Mouse (Mus musculus) megakaryocyte progenitor cell, adult 5-6 weeks (primary cell): ENCODE measurements around the gene Nedd8. TPM values are rescaled to one million over a fixed set of nuclear protein-coding genes. Genes with fewer than 3 reads are reported as not detected.

Experiments used
- ATAC-seq: replicated peaks from 2 replicates; pipeline ENCODE4 v1.8.0; 2016; ENCODE audit warnings: mild to moderate bottlenecking, moderate TSS enrichment, inconsistent platforms; ENCODE audit not compliant: poor library complexity
- total RNA-seq, 2 experiments: library from RNA; stranded (forward) in 1 of 2; stranded (reverse) in 1 of 2; fragments of 157-497, 149-512 nt in 1 of 2; fragments of 200-1000 nt in 1 of 2; gene quantifications; 2 replicates each; pipeline versions ENCODE4 v1.2.3 to v1.2.4; 2015 to 2017

Nedd8 gene
- total RNA-seq, 2 experiments from 2014 or later = 258 to 491 TPM

DNA sequence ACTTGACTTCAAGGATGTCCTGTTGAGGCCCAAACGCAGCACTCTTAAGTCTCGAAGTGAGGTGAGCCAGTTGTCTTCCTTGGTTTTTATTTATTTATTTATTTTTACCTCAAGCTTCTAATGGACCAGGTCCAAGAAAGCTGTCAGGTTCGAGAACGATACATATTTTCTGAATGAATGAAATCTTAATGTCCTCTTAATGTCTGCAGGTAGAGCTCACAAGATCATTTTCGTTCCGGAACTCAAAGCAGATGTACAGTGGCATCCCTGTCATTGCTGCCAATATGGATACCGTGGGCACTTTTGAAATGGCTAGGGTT, 777 bp upstream of the Nedd8 start:
- ATAC-seq = no peak

DNA sequence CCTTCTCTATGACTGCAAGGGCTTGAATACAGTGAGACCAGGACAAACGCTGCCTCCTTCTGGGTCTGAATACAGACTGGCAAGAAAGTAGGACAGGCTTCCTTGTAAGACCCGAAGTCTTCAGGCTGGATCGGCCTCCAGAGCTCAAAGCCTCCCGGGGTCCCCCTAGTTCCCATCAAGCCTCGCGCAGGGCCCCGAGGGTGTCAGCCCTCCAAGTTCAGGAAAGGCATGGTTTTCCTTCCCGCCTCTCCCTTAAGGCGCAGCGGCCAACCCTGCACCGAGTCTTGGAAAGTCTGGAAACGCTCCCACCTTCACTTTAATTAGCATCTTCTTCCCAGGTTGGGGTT, 465 bp downstream of the Nedd8 start:
- ATAC-seq = no peak

DNA sequence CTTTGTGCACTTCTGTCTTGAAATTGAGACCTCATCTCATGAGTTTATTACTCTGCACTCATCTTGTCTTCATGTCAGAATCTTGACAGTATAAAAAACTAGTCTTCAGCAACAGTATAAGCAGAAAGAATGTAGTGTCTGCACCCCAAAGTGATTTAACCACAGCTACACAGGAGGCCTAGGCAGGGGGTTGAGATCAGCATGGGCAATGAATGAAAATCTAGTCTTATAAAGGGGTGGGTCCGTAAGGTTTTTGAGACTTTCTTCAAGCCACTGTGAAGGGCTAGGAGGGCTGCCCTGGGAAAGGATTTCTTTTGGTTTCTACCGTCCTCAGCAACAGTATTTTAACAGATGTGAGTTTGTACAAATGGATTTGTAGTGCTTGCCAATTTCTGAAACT, 11.3 kb downstream of the Nedd8 start:
- no peak for ATAC-seq

DNA sequence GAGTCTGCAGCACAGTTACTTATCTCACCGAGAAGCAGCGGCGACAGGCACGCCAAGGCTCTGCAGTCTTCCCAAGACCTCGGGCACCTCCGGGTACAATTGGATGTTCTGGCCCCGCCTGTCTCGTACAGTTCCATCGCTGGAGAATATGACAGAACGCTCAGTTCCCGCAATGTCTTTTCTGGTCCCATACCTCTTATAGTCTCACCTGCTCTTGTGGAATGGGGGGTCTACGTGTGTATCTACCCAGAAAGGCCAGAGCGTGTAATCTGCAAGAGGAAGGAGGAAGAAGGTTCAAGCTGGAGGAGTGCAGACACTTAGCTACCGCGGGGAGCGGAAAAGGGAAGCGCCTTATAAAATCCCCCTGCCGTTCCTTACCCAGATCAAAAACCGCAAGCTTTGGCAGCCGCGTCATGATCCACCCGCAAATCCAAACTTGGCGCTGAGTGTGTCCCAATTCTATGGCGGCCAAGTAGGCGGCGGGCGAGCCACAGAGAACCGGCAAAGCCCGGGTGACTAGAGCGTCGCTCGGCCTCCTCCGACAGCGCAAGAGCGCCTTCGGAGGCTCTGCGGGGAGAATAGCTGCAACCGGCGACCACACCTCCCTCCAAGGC, 11.9 kb downstream of the Nedd8 start, which contains the start of gene Mdp1:
Gene Mdp1, minus strand, starts transcription at position 549 of the 614 bp plus-strand sequence.
- peak; percentile 98 for ATAC-seq

GRCm38 (mm10) chr14:55658011-55658410, 13.9 kb downstream of the Nedd8 start:
- no peak for ATAC-seq

GRCm38 (mm10) chr14:55656935-55657334, 15.0 kb downstream of the Nedd8 start:
- no peak for ATAC-seq

DNA sequence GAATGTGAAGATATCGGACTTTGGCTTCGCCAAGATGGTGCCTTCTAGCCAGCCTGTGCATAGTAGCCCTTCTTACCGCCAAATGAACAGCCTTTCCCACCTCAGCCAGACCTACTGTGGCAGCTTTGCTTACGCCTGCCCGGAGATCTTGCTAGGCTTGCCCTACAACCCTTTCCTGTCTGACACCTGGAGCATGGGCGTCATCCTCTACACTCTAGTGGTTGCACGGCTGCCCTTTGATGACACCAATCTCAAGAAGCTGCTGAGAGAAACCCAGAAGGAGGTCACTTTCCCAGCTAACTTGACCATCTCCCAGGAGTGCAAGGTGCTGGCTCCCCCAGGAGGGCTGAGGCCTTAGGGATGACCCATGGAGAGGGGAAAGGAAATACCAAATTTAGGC, 20.4 kb downstream of the Nedd8 start:
- no peak for ATAC-seq

DNA sequence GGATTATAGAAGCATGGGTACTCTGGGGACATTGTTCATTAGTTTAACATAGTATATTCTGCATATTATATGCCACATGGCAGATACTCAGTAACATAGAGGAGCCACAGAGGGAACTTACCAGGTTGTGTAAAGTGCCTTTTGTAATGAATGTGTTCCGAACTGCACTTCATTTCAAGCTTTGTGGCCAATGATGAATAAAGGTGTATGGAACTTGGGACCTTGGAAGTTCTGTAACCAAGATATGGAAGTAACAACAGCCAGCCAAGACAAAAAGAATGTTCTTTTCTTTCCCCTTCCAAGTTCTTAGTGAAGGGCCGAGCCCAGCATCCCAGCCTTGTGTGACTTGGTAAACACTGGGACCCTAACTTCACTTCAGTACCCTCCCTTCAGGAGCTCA, 22.0 kb downstream of the Nedd8 start, which contains the start of gene Tssk4:
Gene Tssk4, plus strand, starts transcription at position 301 of the 400 bp plus-strand sequence.
- no peak for ATAC-seq

- ATAC-seq = no peak
These were observed 27.5 kb downstream of the Nedd8 start for GRCm38 (mm10) chr14:55644261-55644888.

GRCm38 (mm10) chr14:55643060-55643907, 28.6 kb downstream of the Nedd8 start, which contains the start of gene Tm9sf1:
Tm9sf1 (minus strand) TSS chr14:55643806.
- ATAC-seq = peak; percentile 78

DNA sequence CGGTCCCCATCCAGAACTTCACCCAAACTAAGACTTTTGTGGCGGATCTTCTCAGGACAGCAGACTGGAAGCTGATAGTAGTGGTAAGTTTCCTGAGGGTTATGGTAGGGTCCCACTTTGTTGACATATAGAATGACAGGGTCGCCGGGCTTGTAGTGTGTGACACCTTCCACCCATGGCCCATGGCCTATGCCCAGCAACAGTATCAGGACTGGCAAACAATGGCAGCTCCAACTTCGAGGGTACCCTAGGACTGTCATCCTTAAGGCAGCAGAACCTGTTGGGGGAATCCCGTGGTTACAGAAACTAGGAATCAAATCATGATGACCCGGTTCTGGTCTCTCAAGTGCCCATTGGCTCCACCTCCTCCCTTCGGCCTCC, 29.3 kb downstream of the Nedd8 start:
- ATAC-seq = peak; percentile 16

DNA sequence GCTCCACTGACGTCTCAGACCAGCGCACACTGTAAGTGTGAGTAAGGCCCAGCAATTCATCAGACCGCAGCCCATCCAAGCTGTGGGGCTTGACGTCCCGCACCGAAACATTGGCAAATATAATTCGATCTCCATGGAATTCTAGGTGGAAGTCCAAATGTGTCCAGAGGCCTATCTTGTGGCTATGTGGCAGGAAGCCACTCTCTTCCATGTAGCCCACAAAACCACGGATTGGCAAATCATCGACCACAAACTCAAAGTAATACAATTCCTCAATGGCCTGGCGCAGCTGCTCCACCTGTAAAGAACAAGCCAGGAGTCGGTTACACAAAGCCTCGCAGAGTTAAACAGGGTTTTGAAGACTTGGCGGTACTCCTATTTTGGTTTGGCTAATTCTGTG, 30.6 kb downstream of the Nedd8 start:
- ATAC-seq = no peak

DNA sequence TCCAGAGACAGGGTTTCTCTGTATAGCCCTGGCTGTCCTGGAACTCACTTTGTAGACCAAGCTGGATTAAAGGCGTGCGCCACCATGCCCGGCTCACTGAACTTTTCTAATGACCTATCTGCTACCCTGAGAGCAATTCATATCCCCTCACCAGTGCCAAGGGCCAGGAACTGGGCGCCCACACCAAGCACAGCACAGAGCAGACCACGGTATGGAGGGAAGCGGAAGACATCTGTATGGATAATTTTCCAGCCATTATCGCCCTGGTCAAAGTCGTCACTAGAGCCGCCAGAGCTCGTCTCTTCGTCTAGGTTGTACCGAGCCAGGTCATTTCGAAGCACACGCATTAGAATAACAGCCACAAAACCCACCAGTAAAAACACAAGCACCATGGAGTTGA, 31.1 kb downstream of the Nedd8 start:
- ATAC-seq = no peak

DNA sequence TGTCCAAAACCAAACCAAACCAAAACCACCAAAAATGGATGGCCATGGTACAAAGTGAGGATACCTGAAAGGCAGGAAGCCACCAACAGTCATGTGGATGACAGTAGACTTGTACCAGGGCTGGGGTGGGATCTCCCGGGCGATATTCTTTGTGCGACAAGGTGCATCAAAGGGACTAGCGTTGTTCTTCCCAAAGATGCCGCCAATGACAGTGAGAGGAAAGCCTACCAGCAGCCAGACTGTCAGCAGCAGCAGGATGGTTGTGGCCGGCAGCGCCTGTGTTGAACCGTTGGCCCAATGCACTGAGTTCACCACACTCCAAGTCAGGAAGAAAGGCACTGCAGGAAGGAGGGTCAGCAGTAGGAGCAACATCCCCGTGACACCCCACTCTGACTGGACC, 34.1 kb downstream of the Nedd8 start, which contains the start of gene Gm49378:
Gene Gm49378, minus strand, starts transcription at position 101 of the 400 bp plus-strand sequence.
- ATAC-seq = no peak

DNA sequence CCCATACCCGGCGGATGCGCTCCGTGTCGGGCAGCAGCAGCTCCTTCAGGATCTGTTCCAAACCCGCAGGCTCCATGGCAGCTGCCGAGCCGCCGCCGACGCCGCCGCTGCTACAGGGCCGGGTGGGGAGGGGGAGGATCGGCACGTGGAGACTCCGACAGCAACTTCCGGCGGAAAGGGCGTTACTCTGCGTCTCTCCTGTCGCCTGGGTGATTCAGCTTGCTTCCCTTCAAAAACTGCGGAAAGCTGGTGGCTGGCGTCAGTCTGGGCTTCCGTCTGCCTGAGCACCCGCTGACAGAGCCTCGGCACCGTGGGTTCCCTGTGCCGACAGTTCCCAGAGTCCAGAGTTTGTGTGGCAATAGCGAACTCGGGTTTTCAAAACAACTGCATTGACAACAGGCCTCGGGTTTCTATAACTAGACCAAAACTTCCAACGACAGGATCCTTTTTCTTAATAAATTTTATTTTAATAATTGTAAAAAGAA, 36.4 kb downstream of the Nedd8 start, which contains the start of gene Ipo4:
Gene Ipo4, minus strand, starts transcription at position 435 of the 485 bp plus-strand sequence.
- ATAC-seq = peak; percentile 98

GRCm38 (mm10) chr14:55634874-55635522, 36.9 kb downstream of the Nedd8 start:
- peak; percentile 33 for ATAC-seq

GRCm38 (mm10) chr14:55629312-55629711, 42.6 kb downstream of the Nedd8 start:
- peak; percentile 83 for ATAC-seq

DNA sequence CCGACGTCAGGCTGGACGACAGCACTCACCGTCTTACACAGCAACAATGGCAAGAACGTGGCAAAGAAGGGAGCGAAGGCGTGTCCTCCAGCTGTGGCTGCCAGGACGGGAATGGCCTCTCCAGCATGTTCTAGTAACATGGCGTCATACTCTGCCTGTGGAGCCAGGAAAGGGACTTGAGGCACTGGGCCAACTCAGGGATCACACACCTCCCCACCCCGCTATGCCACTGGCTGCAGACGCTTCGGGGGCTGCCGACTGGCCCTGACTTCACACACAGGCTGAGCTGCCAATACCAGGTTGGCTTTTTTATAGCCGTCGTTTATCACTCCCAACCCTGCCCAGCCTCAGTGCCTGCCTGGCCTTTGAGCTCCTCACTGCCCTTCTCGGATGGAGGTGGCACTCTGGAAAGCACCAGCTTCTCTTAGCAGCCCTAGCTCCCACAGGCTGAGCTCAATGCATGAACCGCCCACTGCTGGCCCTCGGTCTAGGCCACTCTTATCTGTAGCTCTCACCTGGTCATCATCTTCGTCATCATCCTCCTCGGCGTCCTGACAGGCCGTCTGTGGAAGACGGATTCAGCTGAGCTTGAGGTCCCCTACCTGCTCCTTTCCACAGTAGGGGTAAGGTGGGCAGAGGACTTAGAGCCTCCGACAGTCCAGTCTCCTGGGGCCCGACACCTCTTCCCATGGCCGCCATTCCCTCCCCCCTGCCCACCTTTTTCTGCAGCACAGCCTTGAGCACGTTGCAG, 43.7 kb downstream of the Nedd8 start:
- ATAC-seq = no peak

GRCm38 (mm10) chr14:55618486-55619195, 53.3 kb downstream of the Nedd8 start:
- peak; percentile 51 for ATAC-seq

- ATAC-seq = peak; percentile 68
These were observed 54.1 kb downstream of the Nedd8 start, which contains the start of gene Rec8 for GRCm38 (mm10) chr14:55617822-55618221. Rec8 (plus strand) TSS chr14:55618037.
